Mouse (Mus musculus) E14TG2a.4 (cell line): Measurements from ENCODE around the gene Nxpe3.

Source experiments
- H3K27me3 ChIP-seq: 2 replicates; pipeline ENCODE4 v1.6.1; 2014; ENCODE audit warnings: low read length, control low read depth; ENCODE audit not compliant: insufficient read depth
- H3K36me3 ChIP-seq: 2 replicates; pipeline ENCODE4 v1.6.1; 2014; ENCODE audit warnings: low read length, control low read depth; ENCODE audit not compliant: insufficient read depth
- H3K4me1 ChIP-seq: replicated peaks from 2 replicates; pipeline ENCODE4 v1.6.1; 2014; ENCODE audit warnings: low read depth, low read length, control low read depth
- H3K4me3 ChIP-seq: replicated peaks from 2 replicates; pipeline ENCODE4 v1.5.1; 2014; ENCODE audit warnings: mild to moderate bottlenecking, low read length
- H3K9me3 ChIP-seq: 2 replicates; pipeline ENCODE4 v1.6.1; 2014; ENCODE audit warnings: low read length, control low read depth
- CTCF ChIP-seq: conservative IDR thresholded peaks from 2 replicates; pipeline ENCODE4 v1.5.1; 2014; ENCODE audit warnings: low read length
- NANOG ChIP-seq: IDR thresholded peaks from 2 replicates; pipeline ENCODE4 v1.6.1; 2014; ENCODE audit warnings: borderline replicate concordance, low read length, mixed read lengths
- POU5F1 ChIP-seq: IDR thresholded peaks from 2 replicates; pipeline ENCODE4 v1.6.1; 2014; ENCODE audit warnings: low read length, borderline replicate concordance

Gene Nxpe3

DNA sequence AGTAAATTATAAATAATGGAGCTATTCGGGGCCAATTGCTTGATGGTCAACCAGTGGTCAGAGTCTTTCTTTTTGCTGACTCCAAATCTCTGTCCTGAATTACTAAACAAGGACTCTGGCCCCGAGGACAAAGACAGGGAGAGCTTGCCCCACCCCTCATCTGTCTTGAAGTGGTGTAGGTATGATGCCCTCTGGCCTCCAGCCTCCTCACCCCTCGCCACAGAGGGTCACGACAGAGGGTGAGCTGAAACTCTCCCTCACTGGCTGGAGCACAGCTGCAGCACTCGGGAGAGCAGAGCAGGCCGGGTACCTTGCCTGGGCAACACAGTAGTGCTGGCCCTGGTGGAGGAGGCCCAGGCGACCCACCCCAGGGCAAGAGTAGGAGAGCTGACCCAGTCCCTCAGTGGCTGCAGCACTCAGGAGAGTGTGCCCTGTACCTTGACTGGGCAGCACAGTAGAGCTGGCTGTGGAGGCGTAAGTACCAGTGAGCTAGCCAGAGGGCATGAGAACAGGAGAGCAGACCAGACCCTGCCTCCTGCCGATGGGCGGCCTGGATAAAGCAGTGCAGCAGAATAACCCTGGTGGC, 15.2 kb upstream of the Nxpe3 start:
- Histone ChIP-seq H3K4me3 (no peak overlapping the region), H3K36me3 (peaks cover 24% of the 10 kb centered on the region), H3K9me3 (no peaks in the 10 kb centered on the region), H3K4me1 (peaks cover 9% of the 10 kb centered on the region; the same call in 1 of the 2 replicates), H3K27me3 (peaks cover 6% of the 10 kb centered on the region)
- TF ChIP-seq CTCF (no peak), NANOG (no peak), POU5F1 (no peak)

DNA sequence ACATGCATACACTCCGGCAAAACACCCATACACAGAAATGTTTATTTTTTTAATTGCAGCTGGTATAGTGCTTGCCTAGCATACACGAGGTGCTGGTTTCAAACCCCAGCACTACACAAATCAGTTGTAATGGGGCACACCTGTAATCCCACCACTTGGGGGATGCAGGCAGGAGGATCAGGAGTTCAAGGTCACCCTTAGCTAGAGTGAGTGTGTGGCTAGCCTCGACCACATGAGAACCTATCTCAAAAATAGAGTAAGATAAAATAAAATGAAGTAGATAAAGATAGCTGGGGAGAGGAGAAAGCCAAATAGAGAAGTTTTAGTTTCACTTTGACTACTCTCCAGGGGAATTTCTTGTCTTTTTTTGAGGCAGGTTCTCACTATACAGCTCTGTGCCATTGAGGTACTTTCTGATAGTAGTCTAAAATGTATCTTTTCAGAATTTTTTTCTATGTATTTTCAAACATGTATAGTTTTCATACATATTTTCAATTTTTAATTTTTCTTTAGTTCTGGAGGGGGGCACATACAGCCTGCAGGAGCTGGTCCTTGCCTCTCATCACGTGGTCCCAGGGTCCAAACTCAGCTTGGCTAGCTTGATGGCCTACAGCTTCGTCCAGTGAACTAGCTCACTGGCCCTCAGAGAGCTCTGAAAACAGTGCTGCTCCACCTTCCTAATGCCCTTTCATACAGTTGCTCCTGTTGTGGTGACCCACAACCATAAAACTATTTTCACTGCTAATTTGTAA, 12.0 kb upstream of the Nxpe3 start:
- H3K36me3 ChIP-seq, result peaks cover 16% of the 10 kb centered on the region
- no peaks in the 10 kb centered on the region for H3K9me3 ChIP-seq
- no peak for TF ChIP-seq POU5F1
- TF ChIP-seq NANOG, result no peak
- no peak for TF ChIP-seq CTCF
- peaks cover 10% of the 10 kb centered on the region for H3K27me3 ChIP-seq
- no peak overlapping the region for H3K4me3 ChIP-seq
- peaks cover 14% of the 10 kb centered on the region; the same call in 1 of the 2 replicates for H3K4me1 ChIP-seq

DNA sequence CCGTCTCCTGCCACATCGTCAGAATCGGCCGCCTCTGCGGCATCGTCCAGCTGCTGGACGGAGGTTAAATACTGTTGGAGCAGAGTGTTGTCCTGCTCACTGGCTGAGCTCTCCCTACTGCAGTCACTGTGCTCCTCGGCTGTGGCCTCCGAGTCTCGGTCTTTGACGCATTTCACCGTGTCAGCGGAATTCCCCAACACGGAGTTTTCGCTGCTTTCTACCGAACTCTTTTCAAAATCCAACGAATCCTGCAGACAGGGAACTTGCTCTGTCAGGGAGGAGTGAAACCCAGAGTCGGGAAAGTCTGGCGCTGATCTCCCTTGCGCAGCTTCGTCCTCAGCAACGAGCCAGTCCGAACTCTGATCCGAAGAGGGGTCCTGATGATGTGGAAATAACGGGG, 10.3 kb upstream of the Nxpe3 start:
- no peak for TF ChIP-seq POU5F1
- no peak for TF ChIP-seq CTCF
- TF ChIP-seq NANOG, result no peak
- H3K9me3 ChIP-seq, result no peaks in the 10 kb centered on the region

DNA sequence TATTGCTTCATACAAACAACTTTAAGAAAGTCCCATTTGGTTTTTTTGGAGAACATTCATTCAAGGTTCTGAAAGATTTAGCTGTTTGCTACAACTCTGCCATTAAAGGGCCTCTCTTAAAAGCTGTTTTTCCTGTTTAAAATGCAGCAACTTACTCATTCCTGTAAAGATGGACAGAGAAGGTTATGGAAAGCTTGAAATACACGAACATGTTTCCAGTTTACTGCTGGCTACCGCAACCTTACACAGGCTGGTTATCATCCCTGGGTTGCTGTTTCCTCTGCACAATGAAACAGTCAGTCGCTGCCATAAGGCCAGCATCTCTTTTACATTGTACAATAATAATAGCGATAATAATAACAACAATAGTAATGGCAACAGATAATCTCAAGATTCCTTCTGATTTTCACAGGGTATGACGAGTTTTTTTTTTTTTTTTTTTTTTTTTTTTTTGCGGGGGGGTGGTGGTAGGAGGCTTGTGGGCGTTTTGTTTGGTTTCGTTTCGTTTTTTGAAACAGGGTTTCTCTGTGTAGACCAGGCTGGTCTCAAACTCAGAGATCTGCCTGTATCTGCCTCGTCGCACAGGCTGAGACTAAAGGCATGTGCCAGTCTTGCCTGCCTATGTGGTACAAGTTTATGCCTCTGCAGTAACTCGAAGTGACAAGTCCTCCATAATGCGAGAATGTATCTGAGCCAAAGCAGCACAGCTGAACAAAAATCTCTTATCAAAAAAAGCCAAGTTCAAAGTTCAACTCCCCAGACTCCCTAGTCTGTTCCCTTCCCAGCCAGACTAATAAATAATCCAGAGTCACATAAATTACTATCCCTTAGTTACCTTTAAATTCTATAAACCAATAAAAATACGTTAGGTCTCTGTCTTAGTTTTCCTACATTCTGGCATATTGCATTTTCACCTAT, 7.0 kb upstream of the Nxpe3 start:
- H3K9me3 ChIP-seq, result no peaks in the 10 kb centered on the region
- TF ChIP-seq CTCF, result no peak

More for the DNA sequence above, 10.3 kb upstream of the Nxpe3 start:
- Histone ChIP-seq H3K4me1 (peaks cover 12% of the 10 kb centered on the region; the same call in 1 of the 2 replicates), H3K36me3 (peaks cover 16% of the 10 kb centered on the region), H3K4me3 (peak overlapping the region; percentile 60), H3K27me3 (peaks cover 10% of the 10 kb centered on the region)

DNA sequence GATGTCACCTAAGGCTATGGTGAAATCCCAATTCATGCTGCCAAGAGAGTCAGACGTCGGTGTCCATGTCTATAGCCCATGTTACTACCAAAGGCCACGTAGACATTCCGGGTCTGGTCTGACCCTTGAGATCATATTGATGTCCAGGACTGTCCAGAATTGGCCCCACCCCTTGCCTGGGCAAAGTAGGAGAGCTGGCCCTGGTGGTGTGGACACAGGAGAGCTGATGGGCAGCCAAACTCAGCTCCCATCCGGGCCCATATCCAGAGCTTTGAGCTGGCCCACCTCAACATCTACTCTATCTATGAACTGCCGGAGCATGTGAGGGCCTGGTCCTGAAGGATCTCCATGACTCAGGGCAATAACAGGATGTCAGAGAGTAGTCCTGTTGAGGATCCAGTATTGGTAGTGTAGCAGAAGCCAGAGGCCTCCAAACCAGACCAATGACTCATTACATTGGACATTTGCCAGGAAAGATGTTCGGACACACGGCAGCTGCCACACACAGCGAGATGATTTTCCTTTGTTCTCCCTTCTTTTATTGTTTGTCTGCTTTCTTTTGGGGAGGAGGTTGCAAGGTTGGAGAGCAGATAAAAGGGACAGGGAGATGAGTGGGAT, 3.4 kb upstream of the Nxpe3 start:
- no peaks in the 10 kb centered on the region for H3K9me3 ChIP-seq
- no peak overlapping the region for H3K4me3 ChIP-seq
- H3K36me3 ChIP-seq, result no peaks in the 10 kb centered on the region
- H3K27me3 ChIP-seq, result peaks cover 10% of the 10 kb centered on the region
- H3K4me1 ChIP-seq, result peaks cover 20% of the 10 kb centered on the region
- TF ChIP-seq NANOG (no peak), POU5F1 (no peak)

More for the DNA sequence above, 7.0 kb upstream of the Nxpe3 start:
- Histone ChIP-seq H3K27me3 (peaks cover 10% of the 10 kb centered on the region), H3K36me3 (peaks cover 16% of the 10 kb centered on the region), H3K4me3 (no peak overlapping the region), H3K4me1 (peaks cover 12% of the 10 kb centered on the region; the same call in 1 of the 2 replicates)

DNA sequence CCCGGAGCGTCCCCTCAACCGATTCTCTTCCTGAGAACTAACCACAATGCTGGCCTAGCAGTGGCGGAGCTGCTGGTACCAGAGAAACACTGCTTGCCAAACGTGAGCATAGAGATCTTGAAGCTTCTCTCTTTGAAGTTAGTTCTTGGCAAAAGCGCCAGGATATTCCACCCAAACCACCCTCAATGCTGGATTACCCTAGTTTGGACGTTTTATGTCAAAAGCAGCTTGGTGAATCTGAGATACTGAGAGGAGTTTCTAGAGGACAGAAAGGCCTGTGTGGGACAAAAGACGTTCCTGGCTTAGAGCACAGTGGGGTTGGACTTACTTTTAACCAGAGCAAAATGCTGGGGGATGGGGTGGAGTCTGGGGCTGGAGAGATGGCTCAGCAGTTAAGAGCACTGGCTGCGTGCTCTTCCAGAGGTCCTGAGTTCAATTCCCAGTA, 588 bp upstream of the Nxpe3 start:
- TF ChIP-seq POU5F1 (no peak), CTCF (no peak), NANOG (no peak)
- Histone ChIP-seq H3K27me3 (peaks cover 10% of the 10 kb centered on the region), H3K9me3 (no peaks in the 10 kb centered on the region), H3K4me3 (peak overlapping the region; percentile 94), H3K36me3 (no peaks in the 10 kb centered on the region; the same call in 1 of the 2 replicates), H3K4me1 (peaks cover 23% of the 10 kb centered on the region)

DNA sequence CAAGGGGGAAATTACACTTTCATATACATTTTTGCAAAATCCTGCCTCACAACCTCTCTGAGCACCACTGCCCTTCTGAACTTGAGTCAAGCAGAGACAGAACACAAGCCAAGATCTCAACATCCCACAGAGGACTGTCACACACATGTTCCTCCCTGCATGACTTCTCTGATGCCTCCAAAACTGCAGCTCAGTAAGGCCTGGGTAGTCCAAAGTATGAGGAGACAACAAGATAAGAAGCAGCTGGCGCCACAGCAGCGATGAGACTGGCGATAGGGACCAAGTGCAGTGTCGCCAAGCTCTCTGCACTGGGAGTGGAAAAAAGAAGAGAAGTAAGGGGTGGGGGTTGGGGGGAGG, 571 bp downstream of the Nxpe3 start:
- Histone ChIP-seq H3K27me3 (peaks cover 10% of the 10 kb centered on the region), H3K4me1 (peaks cover 27% of the 10 kb centered on the region), H3K9me3 (no peaks in the 10 kb centered on the region), H3K36me3 (peaks cover 4% of the 10 kb centered on the region; the same call in 1 of the 2 replicates), H3K4me3 (peak overlapping the region; percentile 94)
- TF ChIP-seq NANOG (no peak), CTCF (no peak), POU5F1 (no peak)
